Mouse (Mus musculus) embryo, embryonic 11.5 days (tissue): Measurements from ENCODE around the gene Tsr2.

Experiments used
- DNase-seq: peaks from one replicate; pipeline ENCODE4 v3.0.0-alpha.2; 2012; ENCODE audit warnings: low read depth, low spot score

Gene Tsr2

DNA sequence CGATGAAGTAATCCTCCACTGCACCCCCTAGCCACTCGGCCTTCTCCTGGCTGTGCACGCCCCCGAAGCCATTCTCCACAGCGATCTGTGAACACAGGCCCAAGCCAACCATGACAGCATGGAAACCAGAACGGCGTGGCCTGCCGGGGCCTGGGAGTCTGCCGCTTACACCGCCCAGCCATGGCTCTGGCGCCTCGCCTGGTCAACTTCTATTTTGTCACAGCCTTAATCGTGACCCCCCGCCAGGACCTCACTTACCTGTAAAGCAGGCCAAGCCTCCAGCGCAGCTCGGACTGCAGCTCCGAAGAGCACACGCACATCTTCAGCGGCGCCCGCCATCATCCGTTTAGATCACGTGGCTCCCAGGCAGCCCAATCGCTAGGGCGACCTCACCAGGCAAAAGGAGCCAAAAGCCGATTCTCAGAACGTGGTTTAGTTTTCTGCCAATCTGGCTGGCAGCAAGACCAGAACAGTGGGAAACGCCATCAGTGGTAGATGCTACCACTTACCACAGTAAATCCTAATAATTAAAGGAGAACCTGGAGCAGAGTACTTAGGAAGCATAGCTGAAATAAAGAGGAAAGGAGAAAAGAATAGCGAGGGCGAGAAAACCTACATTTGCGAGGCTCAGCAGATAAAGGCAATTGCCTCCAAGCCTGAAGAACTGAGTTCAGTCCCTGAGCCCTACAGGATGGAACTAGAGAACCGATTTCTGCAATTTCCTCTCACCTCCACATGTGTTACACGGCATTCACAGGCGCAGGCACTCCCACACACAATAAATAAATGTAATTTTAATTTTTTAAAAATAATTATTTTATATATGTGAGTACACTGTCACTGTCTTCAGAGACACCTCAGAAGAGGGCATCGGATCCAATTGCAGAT is at the start of gene Tsr2:
TSS of gene Tsr2 (minus strand) at position 373 of the 888 bp plus-strand sequence.
- peak; percentile 45 for DNase-seq

GRCm38 (mm10) chrX:151132785-151133184 is 36.4 kb upstream of the Tsr2 start:
- DNase-seq = no peak

- no peak for DNase-seq
Observed at GRCm38 (mm10) chrX:151130493-151130892, 34.1 kb upstream of the Tsr2 start.

- DNase-seq = no peak
Observed at GRCm38 (mm10) chrX:151123933-151124332, 27.6 kb upstream of the Tsr2 start.

GRCm38 (mm10) chrX:151117432-151117831 is 21.1 kb upstream of the Tsr2 start:
- no peak for DNase-seq

GRCm38 (mm10) chrX:151116795-151117194 is 20.5 kb upstream of the Tsr2 start:
- no peak for DNase-seq

DNA sequence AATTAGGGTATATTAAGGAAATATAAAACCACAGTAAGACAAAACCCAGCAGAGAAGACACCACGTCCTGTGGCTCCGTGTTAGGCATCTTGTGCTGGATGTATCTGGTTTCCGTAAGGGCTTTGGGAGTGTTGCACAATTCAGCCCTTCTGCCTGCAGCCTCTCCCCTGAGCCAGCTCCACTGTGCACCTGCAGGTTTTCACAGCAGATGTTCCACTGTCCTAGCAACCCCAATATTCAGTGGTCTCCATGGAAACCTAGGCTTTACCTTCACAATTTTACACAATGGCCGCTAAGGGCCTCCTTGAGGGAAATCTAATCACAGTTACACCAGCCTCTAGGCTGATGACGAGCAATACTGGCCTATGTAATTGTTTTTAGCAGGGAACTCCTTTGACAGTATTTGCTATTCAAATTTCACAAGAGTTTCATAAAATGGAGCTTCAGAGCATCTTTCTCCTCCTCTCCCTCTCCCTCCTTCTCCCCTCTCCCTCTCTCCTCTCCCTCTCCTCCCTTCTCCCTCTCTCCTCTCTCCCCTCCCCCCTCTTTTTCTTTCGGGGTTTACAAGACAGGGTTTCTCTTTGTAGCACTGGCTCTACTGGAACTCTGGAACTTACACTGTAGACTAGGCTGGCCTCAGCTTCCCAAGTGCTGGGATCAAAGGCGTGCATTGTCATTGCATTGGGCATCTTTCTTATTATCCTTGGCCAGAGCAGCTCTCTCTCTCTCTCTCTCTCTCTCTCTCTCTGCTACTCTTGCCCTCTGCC is 11.1 kb upstream of the Tsr2 start:
- no peak for DNase-seq

- no peak for DNase-seq
Observed at GRCm38 (mm10) chrX:151087418-151087817, 8.9 kb downstream of the Tsr2 start.

- no peak for DNase-seq
Observed at GRCm38 (mm10) chrX:151085599-151085998, 10.7 kb downstream of the Tsr2 start.

DNA sequence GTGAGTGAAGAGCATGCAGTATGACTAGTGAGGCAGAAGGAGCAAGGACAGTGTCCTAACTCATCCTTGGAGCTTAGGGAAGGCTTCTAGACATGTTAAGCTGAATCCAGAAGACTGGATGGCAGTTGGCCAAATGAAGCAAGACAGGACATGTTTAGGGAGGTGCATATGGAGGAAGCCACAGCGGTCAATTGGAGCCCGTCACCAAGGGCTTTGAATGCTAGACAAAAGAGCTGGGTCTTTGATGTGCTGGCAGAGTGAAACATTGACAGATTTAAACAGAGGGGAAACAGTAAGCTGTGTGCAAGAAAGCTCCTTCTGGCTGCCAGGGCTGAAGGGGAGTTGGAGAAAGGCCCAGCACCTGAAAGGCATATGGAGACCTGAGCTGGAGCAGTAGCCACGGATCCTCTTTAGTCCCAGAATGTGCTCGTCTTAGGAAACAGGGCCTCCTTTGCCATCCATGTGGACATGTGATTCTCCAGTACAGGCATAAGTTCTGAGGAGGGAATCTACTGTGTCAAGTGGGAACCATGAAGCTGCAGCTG is 19.3 kb downstream of the Tsr2 start:
- DNase-seq = no peak

DNA sequence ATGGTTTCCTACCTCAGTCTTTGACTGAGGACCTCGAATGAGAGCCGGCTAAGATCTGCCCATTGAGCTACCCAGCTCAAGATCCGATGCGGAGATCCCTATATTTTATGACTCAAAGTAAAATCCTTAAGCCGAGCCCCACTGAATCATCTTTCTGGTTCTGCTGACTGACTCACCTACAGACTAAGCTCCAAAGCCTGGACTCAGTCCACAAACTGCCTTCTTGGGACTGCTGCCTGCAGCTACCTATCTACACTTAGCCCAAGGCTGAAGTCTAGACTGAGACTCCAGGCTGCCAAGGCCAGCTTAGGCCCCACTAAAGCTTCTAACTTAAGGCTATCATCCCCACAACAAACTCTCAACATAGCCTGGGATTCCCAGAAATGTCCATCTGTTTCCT is 20.3 kb downstream of the Tsr2 start:
- DNase-seq = no peak

- DNase-seq = no peak
Observed at GRCm38 (mm10) chrX:151067876-151068275, 28.5 kb downstream of the Tsr2 start.

GRCm38 (mm10) chrX:151066071-151066666 is 30.2 kb downstream of the Tsr2 start:
- no peak for DNase-seq

GRCm38 (mm10) chrX:151061615-151062299 is 34.6 kb downstream of the Tsr2 start:
- DNase-seq = no peak

DNA sequence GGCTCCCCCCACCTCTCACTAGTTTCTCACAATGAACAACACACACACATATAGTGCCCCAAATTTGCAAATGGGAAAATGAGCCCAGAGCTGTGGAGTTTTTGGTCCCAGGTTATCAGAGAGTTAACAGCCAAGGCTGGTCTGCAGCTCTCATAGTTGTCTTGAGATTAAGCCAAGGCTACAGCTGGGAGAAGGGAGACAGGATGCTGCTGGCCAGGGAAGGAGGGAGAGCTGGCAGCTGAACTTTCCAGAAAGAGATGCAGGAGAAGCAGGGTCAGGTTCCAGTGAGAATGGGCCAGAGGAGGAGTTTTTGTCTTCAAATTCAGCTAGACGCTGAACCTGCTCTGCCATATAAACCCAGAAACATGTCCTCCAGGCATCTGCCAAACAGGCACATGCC is 37.0 kb downstream of the Tsr2 start:
- DNase-seq = no peak

GRCm38 (mm10) chrX:151055559-151055958 is 40.8 kb downstream of the Tsr2 start:
- no peak for DNase-seq

DNA sequence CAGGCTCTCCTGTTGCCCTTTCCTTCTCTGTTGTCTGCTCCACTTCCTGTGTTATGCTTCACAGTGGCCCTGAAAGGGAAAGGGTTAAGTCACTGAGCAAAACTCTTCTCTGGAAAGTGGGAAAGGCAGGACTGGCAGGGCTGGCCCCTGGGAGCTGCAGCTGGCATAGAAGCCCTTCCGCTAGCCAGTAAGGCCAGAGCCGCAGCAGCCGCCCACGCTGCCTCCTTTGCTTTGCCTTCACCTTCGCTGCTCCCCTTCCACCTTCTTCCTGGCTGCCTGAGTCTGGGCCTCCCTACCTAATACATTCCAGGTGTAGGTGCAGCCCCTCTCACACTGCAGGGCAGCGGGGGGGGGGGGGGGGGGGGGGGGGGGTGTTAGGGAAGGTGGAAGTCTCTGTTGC is 41.9 kb downstream of the Tsr2 start:
- DNase-seq = no peak

- DNase-seq = no peak
Observed at GRCm38 (mm10) chrX:151050337-151050736, 46.0 kb downstream of the Tsr2 start.

DNA sequence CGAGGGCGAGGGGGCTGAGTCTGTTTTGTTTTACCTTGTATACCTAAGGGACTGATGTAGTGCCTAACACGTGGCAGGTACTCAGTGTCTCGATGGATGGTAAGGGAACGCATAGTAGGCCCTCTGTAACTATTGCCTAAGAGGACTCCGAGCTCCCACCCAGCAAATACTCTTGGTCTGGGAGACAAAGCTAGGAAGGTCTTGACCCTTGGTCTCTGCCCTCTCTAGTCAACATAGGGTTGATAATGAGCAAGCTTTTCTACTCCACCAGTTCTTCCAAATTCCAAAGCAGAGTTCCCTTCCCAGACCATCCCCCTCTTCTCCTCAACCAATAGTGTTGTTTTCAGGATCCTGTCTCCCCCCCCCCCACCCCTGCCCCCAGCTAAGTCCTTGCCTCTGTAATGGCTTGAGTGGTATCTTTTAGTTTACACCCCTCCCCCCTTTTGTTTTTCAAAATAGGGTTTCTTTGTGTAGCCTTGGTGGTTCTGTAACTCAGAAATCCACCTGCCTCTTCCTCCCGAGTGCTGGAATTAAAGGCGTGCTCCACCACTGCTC is 46.6 kb downstream of the Tsr2 start:
- DNase-seq = no peak

GRCm38 (mm10) chrX:151047431-151048058 is 48.8 kb downstream of the Tsr2 start:
- no peak for DNase-seq
